Mouse (Mus musculus) left cerebral cortex, postnatal 36 days (tissue): ENCODE measurements at regions not wholly inside any gene's neighbourhood (a gene's known extent, or its start where the extent isn't known, plus 50 kb on each side); places are given as distances from the start of the nearest gene placed in this dataset.
A peak's percentile ranks its signal among the peaks of the same experiment; 100 is the strongest.
"Not testable (repeated sequence)": the region's sequence is repeated elsewhere in the genome, so short reads cannot be mapped to it uniquely, and the experiment has no call there.

Source experiments
- DNase-seq, 2 experiments: peaks; one replicate each; pipeline ENCODE4 v3.0.0; 2021 to 2022; ENCODE audit warnings: low spot score in 2 of 2, mixed read lengths in 1 of 2
- intact Hi-C: fragments of 180-260 bp; cut with DNase I; formaldehyde crosslinking; loops from one replicate; pipeline ENCODE4 v1.15.1; 2025

DNA sequence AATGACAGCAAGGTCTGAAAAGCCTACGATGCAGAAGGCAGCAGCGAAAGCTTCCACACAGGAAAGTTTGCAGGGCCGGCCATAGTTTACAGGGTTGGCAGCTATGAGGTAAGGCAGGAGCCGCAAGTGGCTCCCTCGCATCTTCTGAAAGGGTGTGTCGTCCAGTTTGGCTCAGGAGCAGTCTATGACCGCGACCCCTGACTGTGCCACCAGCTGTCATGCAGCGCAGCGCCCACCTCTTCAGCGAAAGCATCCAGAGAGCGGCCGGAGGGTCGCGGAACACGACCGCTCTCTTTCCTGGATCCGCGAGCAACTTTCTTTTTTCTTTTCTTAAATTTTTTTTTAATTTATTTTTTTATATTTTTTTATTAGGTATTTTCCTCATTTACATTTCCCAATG lies 221.9 kb upstream of the Gm6793 start:
- intact Hi-C loops, DNase-seq: not testable (repeated sequence)

DNA sequence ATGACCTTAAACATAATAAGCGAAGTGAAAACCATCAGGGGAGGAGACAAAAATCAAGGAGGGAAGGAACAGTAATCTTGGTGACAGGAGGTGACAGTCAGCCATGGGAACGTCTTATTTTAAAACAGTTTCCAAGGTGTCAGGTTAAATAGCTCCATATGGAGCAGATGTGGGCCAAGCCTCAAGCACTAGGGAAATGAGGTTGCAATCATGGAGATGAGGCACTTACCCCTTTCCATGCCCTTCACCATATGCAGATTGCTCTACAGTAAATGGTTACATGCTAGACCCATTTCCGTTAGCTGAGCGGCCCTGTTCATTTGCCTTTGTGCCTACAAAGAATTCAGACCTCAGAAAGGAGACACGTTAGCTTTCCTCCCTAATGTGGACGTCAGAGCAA lies 204.8 kb upstream of the Gm6793 start:
- DNase-seq = no peak
- intact Hi-C loops = no loop called here

DNA sequence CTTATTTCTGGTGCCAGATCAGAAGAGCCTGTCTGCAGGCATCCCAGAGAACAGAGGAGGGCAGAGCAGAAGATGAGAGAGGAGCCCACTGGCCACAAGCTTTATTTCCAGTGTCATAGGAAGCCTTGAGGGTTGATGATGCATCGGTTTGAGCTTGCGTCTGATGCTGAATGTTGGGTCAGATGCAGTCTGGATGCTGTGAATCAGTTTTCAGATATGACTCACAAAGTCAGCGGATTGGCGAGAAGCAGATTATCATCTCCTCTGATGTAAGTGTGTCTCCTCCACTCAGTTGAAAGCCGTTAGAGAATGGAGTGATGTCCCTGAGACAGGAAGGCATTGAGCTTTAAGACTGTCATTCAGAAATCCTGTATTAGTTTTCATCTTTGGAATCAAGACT lies 197.3 kb upstream of the Gm6793 start:
- DNase-seq = peak in 1 of 2 experiments; percentile 9
- intact Hi-C loops = no loop called here

DNA sequence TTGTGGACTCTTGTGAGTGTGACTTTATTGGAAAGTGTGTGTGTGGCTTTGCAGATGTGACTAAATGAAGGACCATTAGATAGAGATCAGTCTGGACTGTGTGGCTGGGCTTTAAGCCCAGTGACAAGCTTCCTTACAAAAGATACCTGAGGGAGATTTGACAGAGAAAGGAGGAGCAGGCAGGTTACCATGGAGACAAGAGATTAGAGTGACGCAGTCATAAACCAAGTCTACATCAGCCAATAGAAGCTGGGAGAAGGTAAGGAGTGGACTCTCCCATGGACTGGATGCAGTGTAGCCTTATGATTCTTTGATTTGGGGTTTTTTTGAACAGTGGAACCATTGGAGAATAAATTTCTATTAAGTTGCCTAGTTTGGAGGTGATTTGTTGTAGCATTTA lies 181.6 kb upstream of the Gm6793 start:
- intact Hi-C loops = no loop called here
- no peak for DNase-seq

DNA sequence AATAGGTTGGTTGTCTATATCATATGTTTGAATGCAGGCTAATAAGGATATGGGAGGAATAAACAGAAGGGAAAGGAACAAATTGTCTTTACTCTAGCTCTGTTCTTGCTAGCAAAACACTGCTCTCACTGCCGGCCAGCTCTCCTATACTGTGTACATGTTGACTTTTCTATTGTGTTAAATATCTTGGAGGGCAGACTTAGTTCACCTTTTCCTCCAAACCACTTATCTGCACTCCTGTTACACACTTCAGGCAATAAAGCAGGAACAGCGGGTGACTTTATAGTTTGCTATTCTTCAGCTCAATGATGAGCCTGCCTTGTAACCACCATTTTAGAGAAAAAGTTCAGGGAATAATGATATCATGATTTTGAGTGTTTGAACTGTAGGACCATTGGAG lies 181.0 kb upstream of the Gm6793 start:
- no peak for DNase-seq
- intact Hi-C loops = no loop called here

DNA sequence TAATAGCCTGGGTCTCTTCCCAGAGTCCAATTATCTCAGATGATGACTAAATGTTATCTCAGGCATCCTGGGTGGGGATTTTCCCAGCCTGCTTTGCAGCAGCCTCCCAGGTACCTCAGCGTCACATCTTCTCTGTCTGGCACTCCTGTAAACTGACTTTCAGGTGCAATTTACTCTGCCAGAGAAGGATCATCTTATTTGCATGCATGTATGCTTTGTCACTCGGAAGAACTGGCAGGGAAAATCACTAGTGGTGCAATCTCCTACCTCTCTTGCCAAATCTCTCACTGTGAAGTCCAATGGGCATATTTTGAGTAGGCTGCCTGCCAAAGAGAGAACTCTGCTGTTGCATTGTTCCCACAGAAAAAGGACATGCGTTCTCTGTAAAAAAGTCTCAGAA lies 177.0 kb upstream of the Gm6793 start:
- peak; percentile 33 to 49 for DNase-seq
- intact Hi-C loops = no loop called here

DNA sequence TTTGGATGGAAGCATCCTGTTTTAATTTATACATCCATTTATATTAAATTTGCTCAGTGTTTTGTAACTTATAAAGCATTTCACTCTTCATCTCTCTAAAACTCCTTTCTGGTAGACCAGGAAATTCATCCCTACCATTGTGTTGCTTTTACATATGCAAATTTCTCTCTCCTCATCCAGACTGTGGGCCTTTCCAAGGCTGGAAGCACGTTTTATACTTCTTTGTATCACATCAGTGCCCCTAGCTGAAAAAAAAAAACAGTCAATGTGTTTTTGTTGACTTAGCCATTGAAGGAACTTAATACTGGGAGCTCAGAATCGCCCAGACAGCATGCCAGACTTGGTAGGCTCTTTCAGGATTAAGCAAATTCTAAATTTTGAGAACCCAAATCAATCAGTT lies 174.9 kb upstream of the Gm6793 start:
- intact Hi-C loops = no loop called here
- DNase-seq = no peak

DNA sequence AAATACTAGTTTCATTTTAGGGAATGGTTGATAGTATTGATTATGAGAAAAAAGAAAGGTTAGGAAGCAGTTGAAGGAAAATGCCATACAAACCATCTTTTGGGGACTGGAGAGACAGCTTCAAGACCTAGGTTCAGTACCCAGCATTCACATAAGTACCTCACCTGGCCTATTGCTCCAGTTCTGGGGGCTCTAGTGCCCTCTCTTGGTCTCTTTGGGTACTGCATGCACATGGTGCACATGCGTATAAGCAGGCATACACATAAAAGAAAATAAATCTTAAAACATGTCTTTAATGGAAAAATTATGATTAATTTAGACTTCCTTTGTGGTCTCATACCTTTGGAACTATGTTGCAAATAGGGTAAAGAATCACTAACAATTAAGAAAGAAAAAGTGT lies 155.3 kb upstream of the Gm6793 start:
- intact Hi-C loops = no loop called here
- no peak for DNase-seq

DNA sequence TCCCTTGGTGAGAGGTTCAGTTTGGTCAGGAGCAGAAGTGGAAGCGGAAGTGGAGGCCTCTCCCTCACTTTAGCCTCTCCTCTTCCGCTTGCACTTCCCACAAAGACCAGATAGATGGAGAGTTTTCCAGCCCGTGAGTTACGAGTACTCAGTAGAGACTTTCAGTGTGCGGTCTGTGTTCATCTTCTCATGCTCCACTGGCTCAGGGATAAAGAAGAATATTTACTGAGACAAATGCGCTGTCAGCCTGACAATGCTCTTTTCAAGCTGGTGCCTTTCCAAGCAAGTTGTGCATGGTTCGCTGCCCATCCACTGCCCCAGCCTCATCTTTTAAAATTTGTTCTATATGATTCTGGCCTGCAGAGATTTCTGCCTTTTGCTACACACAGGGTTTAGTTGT lies 141.8 kb upstream of the Gm6793 start:
- DNase-seq = no peak
- intact Hi-C loops = no loop called here

DNA sequence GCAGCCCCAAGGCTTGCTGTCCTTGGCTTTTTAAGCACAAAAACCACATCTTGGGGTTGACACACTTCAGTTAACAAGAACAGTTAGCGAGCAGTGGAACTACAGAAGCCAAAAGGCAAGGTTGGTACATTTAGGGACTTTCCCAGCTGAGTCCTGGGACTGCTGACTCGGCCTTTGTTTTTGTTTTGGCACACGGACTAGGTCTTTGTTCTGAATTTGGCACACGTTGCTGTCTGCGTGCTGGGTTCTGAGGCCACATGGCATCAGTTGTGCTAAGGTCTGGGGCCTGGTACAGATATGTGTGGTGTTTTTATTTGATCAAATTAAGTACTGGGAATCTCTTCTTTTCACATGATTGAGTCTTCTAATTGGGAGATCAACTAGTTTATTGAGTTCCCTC lies 124.1 kb upstream of the Gm6793 start:
- no peak for DNase-seq
- intact Hi-C loops = no loop called here

DNA sequence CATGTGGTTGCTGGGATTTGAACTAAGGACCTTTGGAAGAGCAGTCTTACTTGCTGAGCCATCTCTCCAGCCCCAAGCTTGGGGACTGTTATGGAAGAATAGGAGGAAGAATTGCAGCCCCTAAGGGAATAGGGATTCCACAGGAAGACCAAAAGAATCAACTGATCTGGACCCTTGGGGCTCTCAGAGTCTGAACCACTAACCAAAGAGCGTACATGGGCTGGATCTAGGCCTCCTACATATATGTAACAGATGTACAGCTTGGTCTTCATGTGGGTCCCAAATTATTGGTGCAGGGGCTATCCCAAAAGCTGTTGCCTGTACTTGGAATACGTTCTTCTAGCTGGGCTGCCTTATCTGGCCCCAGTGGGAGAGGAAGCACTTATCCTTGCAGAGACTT lies 115.4 kb upstream of the Gm6793 start:
- intact Hi-C loops = no loop called here
- no peak for DNase-seq

DNA sequence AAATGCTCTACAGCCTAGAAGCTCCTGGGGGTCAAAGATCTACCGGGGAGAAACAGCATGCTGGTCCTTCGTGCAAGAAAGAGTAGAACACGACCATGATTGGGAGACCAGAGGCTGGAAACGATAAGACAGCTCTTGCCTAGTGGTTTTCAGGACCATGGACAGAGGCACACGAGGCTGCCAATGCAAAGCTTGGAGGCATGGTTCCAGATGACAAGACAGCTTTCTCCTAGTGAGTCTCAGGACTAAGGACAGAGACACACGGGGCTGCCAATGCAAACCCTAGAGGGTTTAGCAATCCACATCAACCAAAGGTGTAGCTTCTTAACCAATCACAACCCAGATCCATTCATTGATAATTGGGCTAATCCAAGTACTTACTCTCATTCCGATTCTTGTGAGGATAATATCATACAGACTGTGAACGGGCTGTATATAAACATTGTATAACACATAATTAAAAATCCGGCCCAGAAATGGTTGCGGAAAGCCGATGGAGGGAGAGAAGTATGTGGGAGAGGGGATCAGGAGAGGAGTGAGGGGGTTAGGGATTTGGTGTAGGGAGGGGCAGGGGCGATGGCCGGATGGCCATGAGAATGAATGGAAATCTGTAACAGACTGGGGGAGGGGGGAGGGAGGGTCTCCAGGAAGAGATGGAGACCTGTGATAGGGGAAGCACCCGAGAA lies 114.1 kb upstream of the Gm6793 start:
- intact Hi-C loops = no loop called here
- no peak for DNase-seq

DNA sequence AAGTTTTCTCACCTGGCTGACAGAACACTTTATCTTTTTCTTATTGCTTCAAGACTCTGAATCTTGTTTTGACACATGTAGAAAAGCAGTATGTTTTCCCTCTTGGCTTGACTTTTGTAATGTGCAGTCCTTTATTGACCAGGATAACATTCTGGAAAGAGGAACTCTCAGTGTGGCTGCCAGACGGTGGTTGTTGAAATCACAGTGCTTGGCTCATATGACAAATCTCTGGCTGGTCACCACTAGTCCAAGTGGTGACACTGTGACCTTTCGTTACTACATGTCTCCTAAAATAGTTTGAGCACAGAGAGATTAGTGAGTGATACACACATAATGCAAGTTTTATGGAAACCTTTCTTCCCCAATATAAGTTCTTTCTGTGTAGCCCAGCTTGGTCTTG lies 97.1 kb upstream of the Gm6793 start:
- intact Hi-C loops = no loop called here
- no peak for DNase-seq

DNA sequence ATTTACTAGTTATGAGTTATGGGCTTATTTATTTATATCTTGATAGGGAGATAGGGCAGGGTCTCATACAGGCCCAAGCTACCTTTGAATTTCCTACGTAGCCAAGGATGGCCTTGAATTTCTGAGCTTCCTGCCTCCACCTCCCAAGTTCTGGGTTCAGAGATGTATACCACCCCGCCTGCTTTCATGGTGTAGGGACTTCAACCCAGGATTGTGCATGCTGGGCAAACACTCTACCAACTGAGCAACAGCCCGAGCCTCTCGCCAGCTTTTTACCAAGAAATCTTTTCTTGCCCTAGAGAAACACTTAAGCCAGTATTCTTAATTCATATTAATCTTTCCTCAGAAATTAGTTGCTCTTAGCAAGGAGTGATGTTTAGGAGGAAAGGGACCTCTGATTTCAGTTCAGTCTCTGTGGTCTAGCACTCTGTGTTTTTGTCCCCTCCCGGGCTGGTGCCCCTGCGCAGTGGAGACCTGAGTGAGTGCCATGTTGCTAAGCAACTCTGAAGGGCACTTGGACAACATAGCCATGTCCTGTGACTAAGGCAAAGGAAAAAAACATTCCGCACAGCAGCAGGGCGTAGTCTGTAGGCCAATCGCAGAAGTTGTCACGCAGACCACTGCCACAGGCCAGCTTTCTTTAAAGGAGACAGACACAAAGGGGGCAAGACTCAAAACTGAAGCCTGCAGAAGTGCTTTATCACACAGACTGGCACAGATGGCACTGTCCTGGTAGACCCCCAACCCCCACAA lies 83.2 kb upstream of the Gm6793 start:
- intact Hi-C loops = no loop called here

DNA sequence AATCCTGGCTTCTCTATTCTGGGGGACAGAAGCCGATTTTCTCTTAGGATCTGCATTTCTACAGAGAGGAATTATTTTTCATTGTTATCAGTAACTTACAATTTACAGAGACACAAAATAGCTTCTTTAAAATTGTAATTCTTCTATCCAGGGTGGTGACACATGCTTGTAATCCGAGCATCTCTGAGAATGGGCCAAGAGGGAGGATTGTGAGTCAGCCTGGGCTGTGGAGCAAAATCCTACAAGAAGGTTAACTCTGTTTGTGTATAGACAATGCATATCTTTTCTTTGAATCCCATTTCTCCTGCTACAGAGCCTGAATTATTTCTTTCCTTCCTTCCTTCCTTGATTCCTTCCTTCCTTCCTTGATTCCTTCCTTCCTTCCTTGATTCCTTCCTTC lies 80.0 kb upstream of the Gm6793 start:
- DNase-seq = no peak

More for the DNA sequence above, 83.2 kb upstream of the Gm6793 start:
- DNase-seq = peak; percentile 14 to 33

DNA sequence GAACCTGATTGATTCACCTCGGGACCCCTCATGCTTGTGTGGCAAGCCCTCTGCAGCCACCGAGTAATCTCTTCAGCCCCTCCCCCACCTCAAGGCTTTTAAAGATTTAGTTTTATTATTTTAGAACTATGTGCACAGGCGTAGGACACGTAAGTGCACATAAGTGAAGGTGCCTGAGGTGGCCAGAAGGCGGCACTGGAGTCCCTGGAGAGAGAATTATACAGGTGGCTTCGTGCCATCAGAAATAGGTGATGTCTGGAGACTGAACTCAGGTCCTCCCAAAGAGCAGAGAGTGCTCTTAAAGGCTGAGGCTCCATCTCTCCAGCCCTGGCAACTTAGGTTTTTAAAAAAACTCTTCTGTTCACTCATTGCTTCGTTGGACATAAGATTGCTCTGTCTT lies 78.7 kb upstream of the Gm6793 start:
- no peak for DNase-seq
- intact Hi-C loops = no loop called here

More for the DNA sequence above, 80.0 kb upstream of the Gm6793 start:
- intact Hi-C loops = no loop called here

DNA sequence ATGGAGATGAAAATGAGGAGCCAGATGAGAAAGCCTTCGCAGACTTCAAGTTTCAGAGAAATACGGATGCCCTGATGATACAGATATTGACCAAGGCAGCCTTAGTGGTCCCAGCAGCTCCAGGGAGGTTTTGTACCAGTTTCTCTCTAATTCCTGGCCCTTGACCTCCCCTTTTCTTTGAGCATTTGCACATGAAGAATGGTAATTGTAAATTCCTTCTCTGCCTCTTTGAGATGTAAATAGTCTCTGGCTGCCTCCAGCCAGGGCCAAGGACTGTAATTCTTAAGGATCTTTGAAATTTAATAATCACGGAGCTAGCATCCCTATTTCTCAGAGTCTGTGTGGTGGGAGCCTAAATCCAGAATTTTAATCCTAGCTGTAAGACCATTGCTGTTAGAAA lies 78.0 kb upstream of the Gm6793 start:
- intact Hi-C loops = no loop called here
- no peak for DNase-seq

DNA sequence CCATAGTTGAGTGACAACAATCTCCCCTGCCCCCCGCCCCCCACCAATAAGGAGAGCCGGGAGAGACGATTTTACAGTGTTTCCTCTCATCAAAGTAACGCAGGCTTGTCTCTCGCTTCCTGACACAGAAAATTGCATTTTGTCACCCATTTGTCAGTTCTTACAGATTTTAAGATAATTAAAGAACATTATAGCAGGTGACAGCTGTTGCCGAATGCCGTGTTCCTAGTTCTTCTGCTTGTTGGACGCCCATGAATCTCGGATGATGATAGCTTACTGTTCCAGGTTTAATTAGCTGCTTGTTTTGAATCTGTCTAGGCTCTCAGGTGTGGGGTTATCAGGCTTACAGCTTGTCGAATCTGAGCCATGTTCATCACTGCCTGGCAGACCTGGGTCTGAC lies 63.8 kb upstream of the Gm6793 start:
- DNase-seq = no peak

DNA sequence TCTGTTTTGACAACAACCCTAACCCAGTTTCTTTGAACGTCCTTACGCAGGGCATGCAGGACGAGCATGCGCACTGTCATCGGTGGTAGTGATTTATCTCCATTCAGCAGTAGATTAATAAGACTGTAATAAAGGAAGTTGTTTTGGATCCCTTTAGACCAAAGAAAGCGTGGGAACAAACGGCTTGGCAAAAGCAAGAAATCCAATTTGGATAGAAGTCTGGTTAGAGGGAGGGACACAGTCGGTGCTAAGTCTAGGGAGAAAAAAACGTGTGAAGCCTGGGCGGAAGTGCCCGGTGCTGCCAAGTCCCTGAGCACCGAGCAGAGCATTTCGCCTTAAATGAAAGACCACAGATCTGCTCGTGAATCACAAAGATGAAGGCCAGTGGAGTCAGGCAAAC lies 57.4 kb upstream of the Gm6793 start:
- peak; percentile 30 to 32 for DNase-seq
- intact Hi-C loops = no loop called here

More for the DNA sequence above, 63.8 kb upstream of the Gm6793 start:
- intact Hi-C loops = no loop called here

DNA sequence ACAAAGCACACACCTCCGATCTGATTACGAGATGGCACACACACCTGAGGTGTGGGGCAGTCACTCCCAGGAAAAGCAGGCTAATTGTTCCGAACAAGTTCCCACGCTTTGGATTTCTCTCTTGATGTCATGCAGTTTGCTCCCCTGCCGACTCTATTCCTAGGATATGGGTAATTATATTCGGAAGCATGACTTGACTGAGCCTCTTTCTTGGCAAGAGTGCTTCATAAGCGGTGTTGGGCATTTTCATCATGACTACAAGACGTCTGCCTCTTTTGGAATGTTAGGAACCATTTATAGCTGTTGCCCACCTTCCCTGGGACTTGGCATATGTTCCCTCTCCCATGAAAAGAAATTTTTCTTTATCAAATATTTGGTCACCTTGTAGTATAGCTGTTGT lies 55.4 kb upstream of the Gm6793 start:
- peak; percentile 23 to 29 for DNase-seq
- intact Hi-C loops = no loop called here
